Mouse (Mus musculus) thymus, postnatal 4 days (tissue): ENCODE data around the gene Tbrg1.

Source experiments
- DNase-seq: peaks from one replicate; pipeline ENCODE4 v3.0.0; 2021

The Tbrg1 gene

GRCm38 (mm10) chr9:37656931-37657481, at the start of gene Tbrg1:
TSS of gene Tbrg1 (minus strand) at chr9:37657312.
- peak; percentile 67 for DNase-seq

- peak; percentile 10 for DNase-seq
Observed at GRCm38 (mm10) chr9:37689970-37690686, 33.0 kb upstream of the Tbrg1 start.

GRCm38 (mm10) chr9:37687941-37688303, 30.8 kb upstream of the Tbrg1 start:
- DNase-seq = no peak

- no peak for DNase-seq
Observed at GRCm38 (mm10) chr9:37687288-37687940, 30.3 kb upstream of the Tbrg1 start.

GRCm38 (mm10) chr9:37681123-37681522, 24.0 kb upstream of the Tbrg1 start:
- no peak for DNase-seq

GRCm38 (mm10) chr9:37675287-37675686, 18.2 kb upstream of the Tbrg1 start:
- no peak for DNase-seq

GRCm38 (mm10) chr9:37670261-37670660, 13.1 kb upstream of the Tbrg1 start:
- DNase-seq = no peak

- no peak for DNase-seq
Observed at GRCm38 (mm10) chr9:37669678-37670077, 12.6 kb upstream of the Tbrg1 start.

GRCm38 (mm10) chr9:37669115-37669514, 12.0 kb upstream of the Tbrg1 start, which contains the start of gene Panx3:
TSS of gene Panx3 (minus strand) at chr9:37669235.
- DNase-seq = no peak

- no peak for DNase-seq
Observed at GRCm38 (mm10) chr9:37666045-37666444, 8.9 kb upstream of the Tbrg1 start.

GRCm38 (mm10) chr9:37664604-37665003, 7.5 kb upstream of the Tbrg1 start:
- DNase-seq = no peak

GRCm38 (mm10) chr9:37663210-37663609, 6.1 kb upstream of the Tbrg1 start:
- no peak for DNase-seq

- no peak for DNase-seq
Observed at GRCm38 (mm10) chr9:37659413-37659812, 2.3 kb upstream of the Tbrg1 start.

- DNase-seq = peak; percentile 35
Observed at GRCm38 (mm10) chr9:37656439-37656881, 652 bp downstream of the Tbrg1 start.

- no peak for DNase-seq
Observed at GRCm38 (mm10) chr9:37655961-37656360, 1.2 kb downstream of the Tbrg1 start.

- DNase-seq = no peak
Observed at GRCm38 (mm10) chr9:37653836-37654235, 3.3 kb downstream of the Tbrg1 start.

GRCm38 (mm10) chr9:37650639-37651038, 6.5 kb downstream of the Tbrg1 start:
- DNase-seq = no peak

- no peak for DNase-seq
Observed at GRCm38 (mm10) chr9:37646246-37646645, 10.9 kb downstream of the Tbrg1 start.

- DNase-seq = no peak
Observed at GRCm38 (mm10) chr9:37638721-37639120, 18.4 kb downstream of the Tbrg1 start.

GRCm38 (mm10) chr9:37636800-37637542, 20.1 kb downstream of the Tbrg1 start:
- no peak for DNase-seq

GRCm38 (mm10) chr9:37636335-37636734, 20.8 kb downstream of the Tbrg1 start:
- DNase-seq = peak; percentile 72

GRCm38 (mm10) chr9:37634269-37634668, 22.8 kb downstream of the Tbrg1 start:
- no peak for DNase-seq

GRCm38 (mm10) chr9:37632305-37632704, 24.8 kb downstream of the Tbrg1 start:
- no peak for DNase-seq
